Mouse (Mus musculus) embryonic facial prominence, embryonic 10.5 days (tissue): ENCODE results near the gene Fam129b. TPM values are rescaled to one million over a fixed set of nuclear protein-coding genes. Genes with fewer than 3 reads are reported as not detected.

Experiments used
- DNase-seq: peaks from one replicate; pipeline ENCODE4 v3.0.0-alpha.2; 2017; ENCODE audit warnings: low spot score
- H3K27ac ChIP-seq: fragments of 300-500 bp; sonication (generic); replicated peaks from 2 replicates; pipeline ENCODE4 v1.5.1; 2016; ENCODE audit warnings: mild to moderate bottlenecking
- H3K27me3 ChIP-seq: fragments of 300-500 bp; sonication (generic); replicated peaks from 2 replicates; pipeline ENCODE4 v1.6.1; 2016; ENCODE audit warnings: low read depth, mild to moderate bottlenecking; ENCODE audit not compliant: poor library complexity, severe bottlenecking
- H3K36me3 ChIP-seq: fragments of 300-500 bp; sonication (generic); replicated peaks from 2 replicates; pipeline ENCODE4 v1.6.1; 2016; ENCODE audit warnings: mild to moderate bottlenecking, moderate library complexity
- H3K4me1 ChIP-seq: fragments of 300-500 bp; sonication (generic); 2 replicates; pipeline ENCODE4 v1.6.1; 2016
- H3K4me3 ChIP-seq: fragments of 300-500 bp; sonication (generic); 2 replicates; pipeline ENCODE4 v1.5.1; 2016; ENCODE audit warnings: mild to moderate bottlenecking, moderate library complexity
- H3K9me3 ChIP-seq: fragments of 300-500 bp; sonication (generic); 2 replicates; pipeline ENCODE4 v1.6.1; 2016; ENCODE audit warnings: mild to moderate bottlenecking
- WGBS: fragments of 180-500 bp; shearing (Covaris S2); methylation state at CpG from one replicate; pipeline ENCODE4 v1.1.7; 2016; 5-methylcytosine and 5-hydroxymethylcytosine counted together
- polyA plus RNA-seq: library from polyadenylated mRNA; unstranded; fragments of >200 nt; fragmentation: Nextera tagmentation; extraction: Ambion mirVana; gene quantifications from 2 replicates; pipeline ENCODE4 v1.2.1, GENCODE M21; 2016

Gene Fam129b
- polyA plus RNA-seq, 1 experiment from 2014 or later, result 46.4 TPM

GRCm38 (mm10) chr2:32940483-32940882 lies 64.6 kb downstream of the Fam129b start:
- H3K27me3 ChIP-seq, result no peaks in the 10 kb centered on the region
- H3K36me3 ChIP-seq, result peaks cover 60% of the 10 kb centered on the region
- H3K27ac ChIP-seq, result no peak overlapping the region
- no peaks in the 10 kb centered on the region for H3K9me3 ChIP-seq
- 95% methylated on average over 4 of the region's 4 CpGs for WGBS
- no peaks in the 10 kb centered on the region for H3K4me1 ChIP-seq
- no peak overlapping the region for H3K4me3 ChIP-seq
- no peak for DNase-seq

GRCm38 (mm10) chr2:32947454-32947853 lies 71.5 kb downstream of the Fam129b start:
- peaks cover 56% of the 10 kb centered on the region for H3K36me3 ChIP-seq
- WGBS, result 88% methylated on average over 11 of the region's 11 CpGs
- H3K4me3 ChIP-seq, result no peak overlapping the region
- no peaks in the 10 kb centered on the region for H3K4me1 ChIP-seq
- no peak overlapping the region for H3K27ac ChIP-seq
- H3K9me3 ChIP-seq, result no peaks in the 10 kb centered on the region
- H3K27me3 ChIP-seq, result no peaks in the 10 kb centered on the region
- DNase-seq, result no peak

DNA sequence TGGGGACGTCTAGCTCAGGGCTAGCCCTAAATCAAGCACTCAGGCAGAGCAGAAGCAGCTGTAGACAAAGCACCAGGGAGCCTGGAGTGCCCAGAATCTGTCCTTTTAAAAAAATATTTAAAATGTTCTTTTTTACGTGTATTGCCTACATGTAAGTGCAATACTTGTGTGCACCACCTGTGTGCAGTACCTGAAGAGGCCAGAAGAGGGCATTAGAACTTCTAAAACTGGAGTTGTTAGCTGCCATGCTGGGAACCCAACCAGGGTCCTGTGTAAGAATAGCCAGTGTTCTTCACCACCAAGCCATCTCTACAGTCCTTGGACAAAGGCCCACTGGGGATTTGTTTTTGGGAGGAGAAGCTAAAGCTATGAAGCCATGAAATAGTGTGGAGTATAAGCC lies 78.7 kb downstream of the Fam129b start:
- DNase-seq, result no peak
- 91% methylated on average over 2 of the region's 2 CpGs for WGBS
- H3K27ac ChIP-seq, result no peak overlapping the region
- H3K4me3 ChIP-seq, result no peak overlapping the region
- H3K4me1 ChIP-seq, result no peaks in the 10 kb centered on the region
- peaks cover 6% of the 10 kb centered on the region; the same call in 1 of the 2 replicates for H3K9me3 ChIP-seq
- no peaks in the 10 kb centered on the region for H3K27me3 ChIP-seq
- H3K36me3 ChIP-seq, result peaks cover 64% of the 10 kb centered on the region

- 60% methylated on average over 8 of the region's 8 CpGs for WGBS
- DNase-seq, result no peak
Observed at GRCm38 (mm10) chr2:32957344-32957743, 81.4 kb downstream of the Fam129b start.

DNA sequence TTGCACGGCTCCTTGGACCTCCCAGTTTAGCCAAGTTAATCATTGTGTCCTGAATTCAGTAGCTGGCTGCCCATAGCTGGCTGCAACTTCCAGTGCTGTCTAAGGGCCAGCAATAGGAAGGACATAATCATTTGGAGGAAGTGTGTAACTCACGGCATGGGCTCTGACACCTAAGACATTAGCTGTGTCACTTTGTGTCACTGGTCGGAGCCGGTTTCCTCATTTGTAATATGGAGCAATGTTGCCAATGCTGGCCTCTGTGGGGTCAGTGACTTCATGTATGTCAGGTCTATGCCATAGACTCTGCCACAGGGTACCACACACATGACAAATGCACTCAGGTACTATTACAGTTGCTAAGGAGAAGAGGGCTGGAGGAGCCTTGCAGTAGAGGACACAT lies 84.4 kb downstream of the Fam129b start:
- no peak for DNase-seq
- H3K36me3 ChIP-seq, result peaks cover 55% of the 10 kb centered on the region
- H3K4me3 ChIP-seq, result peak overlapping the region; percentile 88

More at GRCm38 (mm10) chr2:32957344-32957743, 81.4 kb downstream of the Fam129b start:
- H3K27ac ChIP-seq, result no peak overlapping the region
- no peaks in the 10 kb centered on the region for H3K27me3 ChIP-seq
- no peak overlapping the region for H3K4me3 ChIP-seq
- peaks cover 6% of the 10 kb centered on the region; the same call in 1 of the 2 replicates for H3K9me3 ChIP-seq
- H3K4me1 ChIP-seq, result peaks cover 8% of the 10 kb centered on the region
- peaks cover 51% of the 10 kb centered on the region for H3K36me3 ChIP-seq

GRCm38 (mm10) chr2:32961192-32961995 lies 85.5 kb downstream of the Fam129b start, which contains the start of the genes Rpl12 and Lrsam1:
Gene Rpl12, plus strand, starts transcription at chr2:32961559.
Gene Lrsam1, minus strand, starts transcription at chr2:32961614.
- H3K4me1 ChIP-seq, result peaks cover 45% of the 10 kb centered on the region
- DNase-seq, result peak; percentile 94
- H3K36me3 ChIP-seq, result peaks cover 45% of the 10 kb centered on the region
- H3K9me3 ChIP-seq, result no peaks in the 10 kb centered on the region
- peak within 1 kb of the TSS; percentile 96 for H3K27ac ChIP-seq
- H3K4me3 ChIP-seq, result peak within 1 kb of the TSS; percentile 88
- H3K27me3 ChIP-seq, result no peaks in the 10 kb centered on the region
- WGBS, result 3% methylated on average over 55 of the region's 55 CpGs

More for the DNA sequence above, 84.4 kb downstream of the Fam129b start:
- H3K27me3 ChIP-seq, result no peaks in the 10 kb centered on the region
- H3K27ac ChIP-seq, result 0 out of 2 replicates have a peak overlapping the region, but pooled peaks have one; percentile 96
- no peaks in the 10 kb centered on the region for H3K9me3 ChIP-seq
- 92% methylated on average over 4 of the region's 4 CpGs for WGBS
- H3K4me1 ChIP-seq, result peaks cover 35% of the 10 kb centered on the region

DNA sequence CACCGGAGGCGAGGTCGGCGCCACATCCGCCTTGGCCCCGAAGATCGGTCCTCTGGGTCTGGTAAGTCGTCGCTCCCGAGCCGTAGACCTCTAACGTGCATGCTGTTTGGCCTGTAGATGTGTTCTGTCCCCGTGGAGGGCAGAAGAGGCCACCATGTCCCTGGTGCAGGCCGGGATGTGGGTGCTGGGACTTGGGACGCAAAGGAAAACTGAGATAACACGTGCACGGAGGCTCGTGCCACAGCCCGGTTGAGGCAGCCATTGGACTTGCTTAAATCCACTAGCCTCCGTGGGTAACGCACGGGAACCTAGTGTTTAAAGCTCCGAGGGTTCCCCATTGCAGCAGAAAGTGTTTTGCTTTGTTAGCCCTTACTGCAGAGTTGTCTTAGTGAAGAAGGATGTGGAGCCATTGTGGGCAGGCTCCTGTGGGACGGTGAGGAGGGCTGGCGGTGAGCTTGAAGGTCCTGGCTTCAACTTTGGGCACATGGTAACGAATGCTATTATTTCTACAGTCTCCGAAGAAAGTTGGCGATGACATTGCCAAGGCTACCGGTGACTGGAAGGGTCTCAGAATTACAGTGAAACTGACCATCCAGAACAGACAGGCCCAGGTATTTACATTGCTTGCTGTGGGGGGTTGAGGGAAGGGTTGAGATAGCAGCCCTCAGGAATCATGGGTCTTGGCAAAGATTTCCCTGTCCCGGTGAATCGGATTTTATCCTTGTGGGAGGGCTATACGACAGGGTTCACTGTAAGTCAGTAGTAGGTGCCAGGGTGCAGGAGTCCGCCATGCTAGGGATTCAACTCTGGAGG lies 86.4 kb downstream of the Fam129b start:
- Histone ChIP-seq H3K4me3 (peak overlapping the region; percentile 88), H3K27ac (peak overlapping the region; percentile 96), H3K27me3 (no peaks in the 10 kb centered on the region), H3K36me3 (peaks cover 37% of the 10 kb centered on the region), H3K4me1 (peaks cover 49% of the 10 kb centered on the region), H3K9me3 (no peaks in the 10 kb centered on the region)
- DNase-seq, result peak; percentile 23
- WGBS, result under 1% methylated on average over 33 of the region's 33 CpGs

- Histone ChIP-seq H3K27ac (peak overlapping the region; percentile 96), H3K36me3 (peaks cover 32% of the 10 kb centered on the region), H3K9me3 (no peaks in the 10 kb centered on the region), H3K27me3 (no peaks in the 10 kb centered on the region), H3K4me1 (peaks cover 55% of the 10 kb centered on the region), H3K4me3 (peak overlapping the region; percentile 88)
- WGBS, result 9% methylated on average over 9 of the region's 9 CpGs
- no peak for DNase-seq
Observed at GRCm38 (mm10) chr2:32962875-32963220, 86.9 kb downstream of the Fam129b start.

DNA sequence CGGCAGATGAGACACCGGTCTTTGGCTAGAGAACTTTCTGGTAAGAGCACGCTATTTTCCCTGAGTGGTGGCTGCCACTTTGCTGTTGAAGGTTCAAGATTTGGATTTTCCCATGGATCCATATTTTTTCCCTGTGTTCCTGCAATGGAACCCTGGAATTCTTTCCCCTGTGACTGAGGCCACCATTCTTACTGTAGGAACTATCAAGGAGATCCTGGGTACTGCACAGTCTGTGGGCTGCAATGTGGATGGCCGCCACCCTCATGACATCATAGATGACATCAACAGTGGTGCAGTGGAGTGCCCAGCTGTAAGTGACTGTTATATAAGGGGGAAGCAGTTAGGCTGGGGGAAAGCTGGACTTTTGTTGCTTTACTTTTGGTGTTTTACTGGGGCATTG lies 87.6 kb downstream of the Fam129b start:
- Histone ChIP-seq H3K9me3 (no peaks in the 10 kb centered on the region), H3K36me3 (peaks cover 31% of the 10 kb centered on the region), H3K4me3 (peak overlapping the region; percentile 88), H3K27me3 (no peaks in the 10 kb centered on the region), H3K4me1 (peaks cover 58% of the 10 kb centered on the region), H3K27ac (no peak overlapping the region)
- DNase-seq, result no peak
- WGBS, result 68% methylated on average over 4 of the region's 4 CpGs

GRCm38 (mm10) chr2:32963981-32964380 lies 88.1 kb downstream of the Fam129b start:
- no peak overlapping the region for H3K27ac ChIP-seq
- H3K4me1 ChIP-seq, result peaks cover 58% of the 10 kb centered on the region
- peak overlapping the region; percentile 88 for H3K4me3 ChIP-seq
- H3K36me3 ChIP-seq, result peaks cover 31% of the 10 kb centered on the region
- WGBS, result 75% methylated on average over 1 of the region's 1 CpGs
- no peak for DNase-seq
- H3K27me3 ChIP-seq, result no peaks in the 10 kb centered on the region
- no peaks in the 10 kb centered on the region for H3K9me3 ChIP-seq

DNA sequence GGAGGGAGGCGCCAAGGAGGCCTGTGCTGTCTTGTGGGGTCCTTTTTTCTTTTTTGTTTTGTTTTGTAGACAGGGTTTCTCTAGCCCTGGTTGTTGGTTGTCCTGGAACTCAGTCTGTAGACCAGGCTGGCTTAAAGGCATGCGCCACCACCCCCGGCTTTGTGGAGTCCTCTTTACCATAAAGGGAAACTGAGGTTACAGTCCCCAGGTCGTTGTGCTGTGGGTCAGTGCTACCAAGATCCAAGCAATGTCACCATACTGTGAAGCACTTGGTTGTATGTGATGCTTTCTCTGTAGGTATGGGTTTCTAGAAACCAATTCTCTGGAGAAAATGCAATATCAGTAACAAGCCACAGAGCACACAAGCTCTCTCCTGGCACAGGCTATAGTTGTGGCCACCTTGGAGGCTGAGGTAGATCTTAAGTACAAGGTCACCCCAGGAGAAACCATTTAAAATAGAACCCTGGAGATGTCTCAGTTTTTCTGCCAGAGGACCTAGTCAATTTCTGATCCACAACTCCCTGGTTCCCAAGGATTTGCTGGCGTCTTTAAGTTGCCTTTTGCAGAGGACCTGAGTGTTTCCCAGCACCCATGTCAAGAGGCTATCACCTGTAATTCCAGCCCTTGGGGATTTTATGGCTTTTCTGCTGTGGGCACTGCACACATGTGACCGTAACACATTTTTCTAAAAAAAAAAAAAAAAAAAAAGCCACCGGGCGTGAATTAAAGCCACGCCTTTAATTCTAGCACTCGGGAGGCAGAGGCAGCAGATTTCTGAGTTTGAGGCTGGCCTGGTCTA lies 88.9 kb downstream of the Fam129b start:
- 26% methylated on average over 10 of the region's 10 CpGs for WGBS
- Histone ChIP-seq H3K4me1 (peaks cover 58% of the 10 kb centered on the region), H3K4me3 (peak overlapping the region; percentile 88), H3K36me3 (peaks cover 31% of the 10 kb centered on the region), H3K27me3 (no peaks in the 10 kb centered on the region), H3K9me3 (no peaks in the 10 kb centered on the region), H3K27ac (no peak overlapping the region)
- peak; percentile 23 for DNase-seq
